Mouse (Mus musculus) lung, embryonic 15.5 days (tissue): ENCODE data around the gene Csnk2a2. TPM values are rescaled to one million over a fixed set of nuclear protein-coding genes. Genes with fewer than 3 reads are reported as not detected.

ENCODE experiments used
- ATAC-seq: fragments of 200-750 bp; cut with Nextera tagmentation; 2 replicates; pipeline ENCODE4 v1.8.0; 2017; ENCODE audit warnings: moderate number of reproducible peaks, borderline replicate concordance; ENCODE audit not compliant: low FRiP score, low TSS enrichment; ENCODE audit errors: extremely low read depth
- H3K27ac ChIP-seq: fragments of 300-500 bp; sonication (generic); 2 replicates; pipeline ENCODE4 v1.5.1; 2015; ENCODE audit warnings: moderate library complexity, mild to moderate bottlenecking, inconsistent platforms
- H3K27me3 ChIP-seq: fragments of 300-500 bp; sonication (generic); 2 replicates; pipeline ENCODE4 v1.6.1; 2015; ENCODE audit warnings: inconsistent platforms
- H3K36me3 ChIP-seq: fragments of 300-500 bp; sonication (generic); 2 replicates; pipeline ENCODE4 v1.6.1; 2015; ENCODE audit warnings: inconsistent platforms
- H3K4me1 ChIP-seq: fragments of 300-500 bp; sonication (generic); 2 replicates; pipeline ENCODE4 v1.6.1; 2015; ENCODE audit warnings: inconsistent platforms
- H3K4me2 ChIP-seq: fragments of 300-500 bp; sonication (generic); 2 replicates; pipeline ENCODE4 v1.6.1; 2015; ENCODE audit warnings: inconsistent platforms, mild to moderate bottlenecking, moderate library complexity
- H3K4me3 ChIP-seq: fragments of 300-500 bp; sonication (generic); 2 replicates; pipeline ENCODE4 v1.5.1; 2015; ENCODE audit warnings: mild to moderate bottlenecking, inconsistent platforms
- H3K9ac ChIP-seq: fragments of 300-500 bp; sonication (generic); 2 replicates; pipeline ENCODE4 v1.6.1; 2015; ENCODE audit warnings: inconsistent platforms
- H3K9me3 ChIP-seq: fragments of 300-500 bp; sonication (generic); 2 replicates; pipeline ENCODE4 v1.6.1; 2016; ENCODE audit warnings: inconsistent platforms
- WGBS: fragments of 180-500 bp; shearing (Covaris S2); methylation state at CpG from one replicate; pipeline ENCODE4 v1.1.7; 2015; 5-methylcytosine and 5-hydroxymethylcytosine counted together
- polyA plus RNA-seq: library from polyadenylated mRNA; unstranded; fragments of >200 nt; fragmentation: Nextera tagmentation; extraction: Ambion mirVana; gene quantifications from 2 replicates; pipeline ENCODE4 v1.2.1, GENCODE M21; 2015

Gene Csnk2a2
- polyA plus RNA-seq, 1 experiment from 2014 or later: 9.6 TPM

DNA sequence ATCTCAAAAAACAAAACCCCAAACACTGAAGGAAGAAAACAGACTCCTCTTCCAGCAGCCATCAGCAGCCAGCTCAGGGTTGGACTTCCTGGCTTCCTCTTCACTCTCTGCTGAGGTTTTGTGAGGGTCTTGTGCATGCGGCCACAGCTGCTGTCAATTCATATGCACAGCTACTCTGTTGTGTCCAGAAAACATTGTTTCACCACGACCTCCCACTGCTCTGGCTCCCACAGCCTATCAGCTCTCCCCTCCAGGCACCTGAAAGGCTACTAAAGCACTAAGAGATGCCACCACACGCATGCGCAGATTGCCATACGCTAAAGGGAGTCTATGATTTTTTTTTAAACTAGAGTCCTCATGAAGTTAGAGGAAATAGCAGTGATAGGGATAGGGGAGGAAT lies 15.0 kb upstream of the Csnk2a2 start:
- Histone ChIP-seq H3K4me2 (no peak overlapping the region), H3K27me3 (no peaks in the 10 kb centered on the region), H3K4me1 (no peaks in the 10 kb centered on the region), H3K9ac (no peak overlapping the region), H3K4me3 (no peak overlapping the region), H3K27ac (no peak overlapping the region), H3K36me3 (no peaks in the 10 kb centered on the region), H3K9me3 (no peaks in the 10 kb centered on the region)
- WGBS: 77% methylated on average over 5 of the region's 5 CpGs
- ATAC-seq: no peak

DNA sequence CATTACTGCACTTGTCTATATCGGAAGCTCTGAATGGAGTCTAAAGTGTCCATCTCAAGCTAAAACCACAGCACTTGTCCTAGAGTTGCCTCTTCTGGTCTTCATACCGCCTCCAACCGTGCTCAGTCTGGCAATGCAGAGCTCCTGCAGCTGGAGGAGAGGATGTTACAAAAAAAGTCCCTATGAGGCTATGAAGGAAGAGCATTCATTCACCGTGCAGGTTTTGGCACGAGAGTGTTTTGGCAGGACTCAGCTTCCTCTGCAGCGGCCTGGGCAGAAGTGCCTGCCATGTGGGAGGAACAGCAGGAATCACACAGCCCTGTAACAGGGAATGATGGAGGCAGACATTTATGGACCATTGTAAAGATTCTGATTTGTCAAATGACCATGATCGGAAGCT lies 12.6 kb upstream of the Csnk2a2 start:
- H3K4me3 ChIP-seq: no peak overlapping the region
- H3K4me2 ChIP-seq: no peak overlapping the region
- H3K4me1 ChIP-seq: no peaks in the 10 kb centered on the region
- 77% methylated on average over 7 of the region's 7 CpGs for WGBS
- no peaks in the 10 kb centered on the region for H3K9me3 ChIP-seq
- no peak for ATAC-seq
- no peaks in the 10 kb centered on the region for H3K27me3 ChIP-seq
- no peak overlapping the region for H3K27ac ChIP-seq
- no peak overlapping the region for H3K9ac ChIP-seq
- H3K36me3 ChIP-seq: no peaks in the 10 kb centered on the region

DNA sequence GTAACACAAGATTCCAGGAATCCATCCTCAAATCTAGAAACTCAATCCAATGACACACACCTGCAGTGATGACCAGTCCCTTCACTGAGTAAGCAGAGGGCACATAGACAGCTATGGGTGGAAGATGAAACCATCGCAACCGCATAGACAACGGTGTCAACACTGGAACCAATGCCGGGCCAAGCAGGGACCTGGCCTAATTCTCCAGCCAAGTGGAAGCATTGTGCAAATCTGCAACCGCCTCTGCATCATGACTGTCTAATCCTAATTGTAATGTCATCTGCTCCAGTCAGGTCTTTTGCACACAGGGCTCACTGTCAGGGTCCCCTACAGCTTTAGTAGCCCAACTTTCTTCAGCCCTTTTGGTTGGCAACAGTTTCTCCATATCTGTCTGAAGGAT lies 10.6 kb upstream of the Csnk2a2 start:
- no peak overlapping the region for H3K9ac ChIP-seq
- H3K4me1 ChIP-seq: no peaks in the 10 kb centered on the region; the same call in 1 of the 2 replicates
- H3K4me3 ChIP-seq: no peak overlapping the region
- no peaks in the 10 kb centered on the region for H3K27me3 ChIP-seq
- no peak overlapping the region for H3K27ac ChIP-seq
- H3K36me3 ChIP-seq: no peaks in the 10 kb centered on the region
- WGBS: 90% methylated on average over 5 of the region's 5 CpGs
- ATAC-seq: no peak
- no peaks in the 10 kb centered on the region for H3K9me3 ChIP-seq
- no peak overlapping the region for H3K4me2 ChIP-seq

DNA sequence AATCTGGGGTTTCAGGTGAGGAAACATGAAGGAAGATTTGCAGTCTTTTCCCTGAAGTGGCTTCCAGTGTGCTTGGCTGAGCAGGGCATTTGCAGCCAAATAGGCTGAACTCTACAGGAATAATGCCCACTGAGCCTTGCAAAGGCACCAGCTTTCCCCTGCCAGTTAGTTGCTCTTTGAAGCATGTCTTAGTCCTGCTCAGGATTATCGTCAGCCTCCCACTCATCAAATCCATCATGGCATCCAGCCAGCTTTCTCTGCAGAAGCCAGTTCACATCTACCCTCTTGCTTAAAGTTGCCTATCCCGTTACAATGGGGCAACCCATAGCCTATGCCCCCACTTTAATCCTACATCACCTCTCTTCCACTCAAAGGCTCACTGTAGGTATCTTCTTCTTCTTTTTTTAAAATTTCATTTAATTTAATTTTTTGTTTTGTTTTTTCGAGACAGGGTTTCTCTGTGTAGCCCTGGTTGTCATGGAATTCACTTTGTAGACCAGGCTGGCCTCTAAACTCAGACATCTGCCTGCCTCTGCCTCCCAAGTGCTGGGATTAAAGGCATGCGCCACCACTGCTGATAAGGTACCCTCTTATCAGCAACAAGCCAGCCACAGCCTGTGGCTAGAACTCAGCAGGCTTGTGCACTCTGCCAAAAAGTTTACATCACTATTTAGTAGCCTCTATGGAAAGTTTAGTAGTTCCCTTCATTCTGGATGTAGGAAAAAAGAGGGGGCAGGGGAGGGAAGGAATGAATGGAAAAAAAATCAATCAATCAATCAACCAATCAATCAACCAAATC lies 9.6 kb upstream of the Csnk2a2 start:
- Histone ChIP-seq H3K4me2 (no peak overlapping the region), H3K27me3 (no peaks in the 10 kb centered on the region), H3K9me3 (no peaks in the 10 kb centered on the region), H3K4me3 (no peak overlapping the region), H3K36me3 (no peaks in the 10 kb centered on the region), H3K27ac (no peak overlapping the region), H3K9ac (no peak overlapping the region), H3K4me1 (no peaks in the 10 kb centered on the region; the same call in 1 of the 2 replicates)
- no peak for ATAC-seq
- WGBS: 62% methylated on average over 4 of the region's 4 CpGs

DNA sequence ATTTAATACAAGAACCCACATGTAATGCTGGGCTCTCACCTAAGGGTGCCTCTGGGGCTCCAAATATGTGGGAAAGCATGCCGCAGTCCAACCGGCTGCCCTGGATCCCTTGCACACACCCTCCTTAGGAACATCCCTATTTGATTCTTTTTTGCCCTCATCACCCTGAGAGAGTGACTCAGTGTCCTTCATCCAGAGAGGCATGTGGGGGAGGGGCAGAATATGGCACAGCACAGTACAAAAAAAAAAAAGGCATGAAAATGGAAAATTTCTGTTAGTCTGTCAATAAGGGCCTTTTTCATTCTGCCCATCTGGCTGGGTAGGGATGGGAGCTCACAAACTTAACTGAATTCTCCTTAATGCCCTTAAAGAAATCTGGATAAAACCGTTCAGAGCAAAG lies 8.0 kb upstream of the Csnk2a2 start:
- Histone ChIP-seq H3K36me3 (no peaks in the 10 kb centered on the region), H3K4me1 (no peaks in the 10 kb centered on the region; the same call in 1 of the 2 replicates), H3K27ac (no peak overlapping the region), H3K27me3 (no peaks in the 10 kb centered on the region), H3K9me3 (no peaks in the 10 kb centered on the region), H3K4me3 (no peak overlapping the region), H3K9ac (no peak overlapping the region), H3K4me2 (no peak overlapping the region)
- ATAC-seq: no peak
- 55% methylated on average over 3 of the region's 3 CpGs for WGBS

DNA sequence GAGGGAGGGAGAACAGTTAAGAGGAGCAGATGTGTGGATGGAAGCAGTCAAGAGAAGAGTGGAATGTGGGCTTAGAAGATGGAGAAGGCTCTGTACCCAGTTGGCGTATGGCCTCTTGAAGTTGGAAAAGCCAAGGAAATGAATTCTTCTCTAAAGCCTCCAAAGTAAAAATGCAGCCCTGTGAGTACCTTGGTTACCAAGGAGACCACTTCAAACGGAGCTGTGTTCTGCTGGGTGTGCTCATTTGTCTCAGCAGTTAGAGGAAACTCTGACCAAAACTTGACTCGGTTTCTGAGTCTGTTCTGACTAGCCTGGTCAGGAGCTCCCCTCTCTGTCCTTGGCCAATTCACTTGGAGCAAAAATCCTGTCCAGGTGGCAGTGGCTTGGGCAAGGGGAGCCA lies 6.6 kb upstream of the Csnk2a2 start:
- no peaks in the 10 kb centered on the region for H3K36me3 ChIP-seq
- H3K9ac ChIP-seq: no peak overlapping the region
- no peaks in the 10 kb centered on the region for H3K9me3 ChIP-seq
- H3K27ac ChIP-seq: no peak overlapping the region
- H3K27me3 ChIP-seq: no peaks in the 10 kb centered on the region
- ATAC-seq: no peak
- H3K4me1 ChIP-seq: no peaks in the 10 kb centered on the region; the same call in 1 of the 2 replicates
- 26% methylated on average over 3 of the region's 3 CpGs for WGBS
- no peak overlapping the region for H3K4me2 ChIP-seq
- no peak overlapping the region for H3K4me3 ChIP-seq

DNA sequence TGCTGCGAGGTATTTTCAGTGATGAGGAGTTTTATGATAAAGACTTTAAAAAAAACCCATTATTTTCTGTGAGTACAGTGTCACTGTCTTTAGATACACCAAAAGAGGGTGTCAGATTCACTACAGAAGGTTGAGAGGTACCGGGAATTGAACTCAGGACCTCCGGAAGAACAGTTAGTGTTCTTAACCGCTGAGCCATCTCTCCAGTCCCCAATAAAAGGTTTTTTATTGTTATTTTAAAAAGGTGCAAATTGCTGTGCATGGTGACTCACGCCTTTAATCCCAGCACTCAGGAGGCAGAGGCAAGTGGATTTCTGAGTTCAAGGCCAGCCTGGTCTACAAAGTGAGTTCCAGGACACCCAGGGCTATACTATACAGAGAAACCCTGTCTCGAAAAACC lies 5.6 kb upstream of the Csnk2a2 start:
- 84% methylated on average over 6 of the region's 6 CpGs for WGBS
- H3K4me1 ChIP-seq: no peaks in the 10 kb centered on the region; the same call in 1 of the 2 replicates
- no peak overlapping the region for H3K4me3 ChIP-seq
- H3K9me3 ChIP-seq: no peaks in the 10 kb centered on the region
- no peak overlapping the region for H3K9ac ChIP-seq
- no peaks in the 10 kb centered on the region for H3K36me3 ChIP-seq
- no peaks in the 10 kb centered on the region for H3K27me3 ChIP-seq
- no peak overlapping the region for H3K4me2 ChIP-seq
- no peak for ATAC-seq
- no peak overlapping the region for H3K27ac ChIP-seq

DNA sequence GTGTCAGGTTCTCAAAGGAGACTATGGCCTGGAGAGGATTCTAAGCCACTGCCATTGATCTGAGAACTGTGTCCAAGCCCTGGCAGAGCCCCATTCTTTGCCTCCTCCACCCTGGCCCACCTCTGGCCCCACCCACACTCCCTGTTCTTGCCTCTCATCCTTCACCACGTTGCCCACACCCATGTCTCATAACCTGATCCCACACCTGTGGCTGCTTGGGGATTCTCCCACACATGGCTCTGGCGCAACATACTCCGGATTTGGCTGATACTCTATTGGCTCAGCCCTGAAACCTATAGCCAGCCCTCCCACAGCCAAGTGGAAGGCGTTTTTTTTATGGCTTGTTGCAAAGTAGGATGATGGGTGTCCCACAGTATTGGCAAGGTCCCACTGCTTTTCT lies 2.2 kb upstream of the Csnk2a2 start:
- 58% methylated on average over 4 of the region's 4 CpGs for WGBS
- no peak overlapping the region for H3K27ac ChIP-seq
- no peak overlapping the region for H3K9ac ChIP-seq
- no peak overlapping the region for H3K4me3 ChIP-seq
- ATAC-seq: no peak
- H3K4me1 ChIP-seq: peaks cover 13% of the 10 kb centered on the region
- H3K4me2 ChIP-seq: no peak overlapping the region
- no peaks in the 10 kb centered on the region for H3K9me3 ChIP-seq
- no peaks in the 10 kb centered on the region for H3K27me3 ChIP-seq
- H3K36me3 ChIP-seq: no peaks in the 10 kb centered on the region

DNA sequence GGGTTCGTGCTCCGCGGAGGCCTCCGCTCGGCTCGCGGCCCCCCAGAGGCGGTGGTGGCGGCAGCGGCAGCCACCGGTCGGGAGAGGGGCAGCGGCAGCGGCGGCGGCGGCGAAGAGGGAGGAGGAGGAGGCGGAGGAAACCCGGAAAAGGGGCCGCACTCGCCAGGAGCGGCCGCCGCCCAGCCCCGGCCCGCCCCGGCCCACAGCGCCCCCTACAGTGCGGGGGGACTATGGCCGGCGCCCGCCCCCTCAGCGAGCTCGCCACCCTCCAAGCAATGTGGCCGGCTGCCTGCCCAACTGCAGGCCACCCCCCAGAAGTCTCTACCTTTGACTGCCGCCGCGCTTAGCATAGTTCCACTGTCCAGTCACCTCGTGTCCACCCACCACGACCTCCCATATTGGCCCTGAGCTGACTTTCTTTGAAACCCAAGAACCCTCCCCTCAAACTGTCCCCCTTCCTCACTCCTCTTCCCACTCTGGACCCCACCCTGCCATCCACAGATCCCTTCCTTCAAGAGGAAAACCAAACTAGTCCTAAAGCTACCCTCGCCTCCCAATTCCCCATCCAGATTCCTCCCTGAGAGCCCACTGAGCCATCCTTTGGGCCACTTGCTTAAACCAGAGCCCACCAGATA lies 1.0 kb downstream of the Csnk2a2 start:
- peak overlapping the region; percentile 83 for H3K4me3 ChIP-seq

DNA sequence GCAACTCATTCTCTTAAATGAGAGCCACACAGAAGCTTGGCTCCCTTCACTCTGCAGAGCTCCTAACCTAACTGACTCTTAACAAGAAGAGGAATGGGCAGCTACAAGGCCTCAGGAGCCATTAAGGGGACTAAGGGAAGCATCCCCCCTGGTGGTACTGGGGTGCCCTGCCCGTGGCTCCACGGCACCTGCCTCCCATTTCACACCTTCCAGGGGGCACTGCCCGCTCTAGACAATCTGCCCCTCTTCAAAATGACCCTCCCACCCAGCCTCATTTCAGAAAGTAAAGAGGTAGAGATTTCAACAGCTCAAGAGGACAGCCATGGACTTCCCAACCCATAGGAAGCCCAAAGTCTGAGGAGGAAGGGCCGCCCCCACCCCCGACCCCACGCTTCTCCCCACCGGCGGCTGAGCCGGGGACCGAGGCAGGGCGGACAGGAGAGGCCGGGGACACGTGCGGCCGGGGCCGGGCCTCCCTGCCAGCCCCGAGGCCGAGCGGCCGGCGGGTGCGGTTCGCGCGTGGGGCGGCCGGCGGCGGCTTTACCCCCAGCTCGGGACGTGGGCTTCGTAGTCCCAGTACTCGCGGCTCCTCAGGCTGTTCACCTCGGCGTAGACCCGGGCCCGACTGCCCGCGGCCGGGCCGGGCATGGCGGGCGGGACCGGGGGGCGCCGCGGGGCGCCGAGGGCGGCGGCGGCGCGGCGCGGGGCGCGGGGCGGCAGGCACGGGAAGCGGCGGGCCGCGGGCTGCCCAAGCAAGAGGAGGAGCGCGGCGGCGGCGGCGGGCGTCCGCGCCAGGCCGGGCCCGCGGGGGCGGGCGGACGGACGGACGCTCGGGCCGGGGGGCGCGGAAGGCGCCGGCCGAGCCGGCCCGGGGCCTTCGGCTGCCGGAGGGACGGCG lies 1.8 kb downstream of the Csnk2a2 start:
- peaks cover 22% of the 10 kb centered on the region for H3K36me3 ChIP-seq
- peak overlapping the region; percentile 83 for H3K4me3 ChIP-seq
- no peaks in the 10 kb centered on the region for H3K27me3 ChIP-seq
- WGBS: under 1% methylated on average over 75 of the region's 95 CpGs
- no peaks in the 10 kb centered on the region for H3K9me3 ChIP-seq
- 0 out of 2 replicates have a peak overlapping the region, but pooled peaks have one; percentile 44 for H3K27ac ChIP-seq
- peaks cover 19% of the 10 kb centered on the region for H3K4me1 ChIP-seq
- peak overlapping the region; percentile 89 for H3K4me2 ChIP-seq
- peak overlapping the region; percentile 94 for H3K9ac ChIP-seq
- ATAC-seq: peak; percentile 62

More for the DNA sequence above, 1.0 kb downstream of the Csnk2a2 start:
- peak; percentile 94 for ATAC-seq
- H3K27ac ChIP-seq: 0 out of 2 replicates have a peak overlapping the region, but pooled peaks have one; percentile 44
- H3K4me1 ChIP-seq: peaks cover 19% of the 10 kb centered on the region
- peak overlapping the region; percentile 70 for H3K4me2 ChIP-seq
- H3K27me3 ChIP-seq: no peaks in the 10 kb centered on the region
- WGBS: 3% methylated on average over 13 of the region's 42 CpGs
- H3K36me3 ChIP-seq: peaks cover 14% of the 10 kb centered on the region
- no peaks in the 10 kb centered on the region for H3K9me3 ChIP-seq
- H3K9ac ChIP-seq: peak overlapping the region; percentile 94

DNA sequence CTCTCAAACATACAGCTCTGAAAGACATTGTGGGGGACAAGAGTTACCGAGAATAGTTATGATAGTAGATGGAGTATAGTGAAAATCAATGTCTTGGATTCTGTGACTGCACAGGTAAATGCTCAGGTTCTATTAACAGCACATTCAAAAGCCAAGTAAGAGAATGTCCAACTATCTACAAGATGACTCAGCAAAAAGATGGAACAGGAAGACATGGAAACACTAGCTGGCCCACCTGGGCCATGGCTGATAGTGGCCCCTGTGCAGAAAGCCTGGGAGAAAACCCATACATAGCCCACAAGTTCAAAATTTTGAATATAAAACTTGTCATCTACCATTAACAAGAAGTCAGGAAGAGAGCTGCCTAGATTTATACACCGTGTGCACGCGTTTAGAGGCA lies 19.8 kb downstream of the Csnk2a2 start:
- Histone ChIP-seq H3K36me3 (peaks cover 63% of the 10 kb centered on the region), H3K27ac (no peak overlapping the region), H3K27me3 (no peaks in the 10 kb centered on the region), H3K9me3 (no peaks in the 10 kb centered on the region), H3K4me3 (no peak overlapping the region), H3K4me2 (no peak overlapping the region), H3K4me1 (no peaks in the 10 kb centered on the region), H3K9ac (no peak overlapping the region)
- 98% methylated on average over 4 of the region's 4 CpGs for WGBS
- no peak for ATAC-seq
